Mouse (Mus musculus) 416B (cell line): Measurements from ENCODE around the gene Tmem115.
A peak's percentile ranks its signal among the peaks of the same experiment; 100 is the strongest.

Source experiments
- DNase-seq: peaks from one replicate; pipeline ENCODE4 v3.0.0; 2011; ENCODE audit warnings: low read depth

Gene Tmem115

DNA sequence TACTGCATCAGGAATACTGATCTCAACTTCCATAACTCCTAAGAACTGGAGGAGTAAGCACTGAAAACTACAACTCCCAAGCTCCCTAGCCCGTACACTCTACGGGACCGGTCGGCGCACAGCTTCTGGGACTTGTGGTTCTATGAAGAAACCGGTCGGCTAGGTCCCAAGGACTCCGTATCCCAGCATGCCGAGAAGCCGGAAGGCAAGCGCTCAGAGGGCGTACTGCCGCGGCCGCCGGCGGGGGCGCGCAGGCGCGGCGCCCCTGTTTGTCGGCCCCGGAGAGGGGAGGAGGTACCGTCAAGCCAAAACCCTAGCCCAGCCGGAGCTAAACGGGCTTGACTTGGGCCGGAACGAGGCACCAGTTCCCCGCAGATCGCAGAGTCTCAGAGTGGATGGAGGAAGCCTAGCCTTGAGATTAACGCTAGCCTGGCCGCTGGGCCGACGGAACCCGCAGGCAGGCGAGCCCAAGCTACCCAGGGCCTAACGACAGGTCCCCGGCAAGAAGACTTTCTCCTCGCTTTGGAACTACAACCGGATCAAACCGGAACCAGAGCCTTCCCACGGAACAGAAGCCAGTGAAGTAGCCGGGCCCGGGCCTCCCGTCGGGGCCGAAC lies at the start of gene Tmem115:
Gene Tmem115 (plus strand): TSS at position 155 of the 617 bp plus-strand sequence.
- peak; percentile 97 for DNase-seq

DNA sequence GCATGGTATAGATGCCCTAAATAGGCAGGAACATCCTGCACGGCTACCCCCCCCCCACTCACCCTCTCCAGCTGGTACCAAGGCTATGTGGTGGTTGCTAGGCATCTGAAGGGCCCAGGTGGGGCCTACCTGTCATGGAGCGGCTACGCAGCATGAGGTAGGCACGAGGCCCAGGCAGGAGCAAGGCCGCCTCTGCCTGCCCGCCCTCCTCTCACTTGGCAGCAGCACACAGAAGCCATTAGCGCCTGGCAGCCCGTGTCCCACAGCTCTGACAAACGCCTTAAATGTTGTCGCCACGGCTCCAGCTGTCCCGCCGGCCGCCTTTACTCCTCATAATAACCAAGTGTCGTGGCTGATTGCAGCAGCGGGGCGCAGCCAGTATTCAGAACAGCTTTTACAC lies 49.4 kb upstream of the Tmem115 start:
- DNase-seq = no peak

DNA sequence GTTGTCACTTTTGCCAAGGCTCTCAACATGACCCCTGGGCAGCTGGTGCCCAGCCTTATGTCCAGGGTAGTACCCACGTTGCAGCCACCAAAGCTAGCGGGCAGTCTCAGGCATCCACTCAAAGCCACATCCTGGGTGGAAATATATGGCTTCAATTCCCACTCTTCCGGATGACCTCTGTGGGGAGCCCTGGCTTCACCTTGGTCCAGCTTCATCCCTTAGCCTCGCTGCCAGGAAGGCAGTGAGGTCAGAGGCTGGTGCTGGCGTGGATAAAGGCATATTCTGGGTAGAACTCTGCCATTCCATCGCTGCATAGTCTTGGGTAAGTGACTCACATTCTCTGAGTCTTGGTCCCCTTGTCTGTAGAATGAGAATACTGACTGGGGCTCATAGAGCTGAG lies 49.0 kb upstream of the Tmem115 start:
- DNase-seq = no peak

DNA sequence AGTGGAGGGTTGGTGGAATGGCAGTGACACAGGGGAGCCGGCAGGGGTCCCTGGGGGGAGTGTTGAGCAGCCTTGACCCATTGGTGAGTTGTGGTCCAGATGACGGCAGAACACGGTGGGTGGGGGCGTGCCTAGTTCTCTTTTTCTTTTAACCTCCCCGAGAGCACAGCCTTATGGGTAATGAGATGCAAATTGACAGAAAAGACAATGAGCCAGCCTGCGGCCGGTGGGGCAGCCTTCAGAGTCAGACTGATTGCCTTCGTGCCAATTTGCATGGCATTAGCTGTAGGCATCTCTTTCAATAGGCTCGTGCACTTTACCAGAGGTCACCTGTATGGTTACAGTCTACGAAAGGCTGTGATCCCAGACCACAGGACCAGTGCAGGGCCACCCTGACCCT lies 47.7 kb upstream of the Tmem115 start:
- DNase-seq = no peak

DNA sequence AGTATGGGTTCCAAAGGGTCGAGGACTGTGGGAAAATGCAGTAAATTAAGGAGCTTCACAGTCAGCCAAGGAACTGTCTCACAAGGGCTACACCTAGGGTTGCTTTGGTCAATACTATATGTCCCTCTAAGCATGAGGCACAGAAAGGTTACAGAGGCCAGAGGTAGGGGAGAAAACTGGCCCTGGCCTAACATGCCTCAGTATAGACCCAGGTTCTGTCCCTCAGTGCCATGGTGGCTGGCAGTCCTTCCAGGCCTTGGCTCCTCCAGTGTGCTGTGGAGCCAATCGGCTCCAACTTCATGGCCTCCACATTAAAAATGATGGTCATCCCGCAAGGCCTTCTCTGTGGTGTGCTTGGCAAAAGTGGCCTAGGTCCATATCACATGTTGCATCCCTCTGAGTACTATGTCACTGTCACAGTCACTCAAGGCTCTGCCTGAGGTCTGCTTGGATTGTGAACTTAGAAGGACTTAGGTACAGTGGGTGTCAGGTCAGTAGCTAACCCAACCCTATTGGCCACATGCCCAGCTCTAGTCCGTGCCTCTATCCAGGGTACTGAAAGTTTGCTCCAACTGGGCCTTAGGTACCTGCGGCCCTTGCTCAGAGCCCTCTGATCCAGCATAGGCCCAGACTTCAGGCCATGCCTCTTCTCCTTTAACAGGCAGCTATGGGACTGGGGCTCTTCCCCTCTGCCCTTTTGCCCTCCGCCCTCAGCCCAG lies 47.1 kb upstream of the Tmem115 start:
- DNase-seq = peak; percentile 53

DNA sequence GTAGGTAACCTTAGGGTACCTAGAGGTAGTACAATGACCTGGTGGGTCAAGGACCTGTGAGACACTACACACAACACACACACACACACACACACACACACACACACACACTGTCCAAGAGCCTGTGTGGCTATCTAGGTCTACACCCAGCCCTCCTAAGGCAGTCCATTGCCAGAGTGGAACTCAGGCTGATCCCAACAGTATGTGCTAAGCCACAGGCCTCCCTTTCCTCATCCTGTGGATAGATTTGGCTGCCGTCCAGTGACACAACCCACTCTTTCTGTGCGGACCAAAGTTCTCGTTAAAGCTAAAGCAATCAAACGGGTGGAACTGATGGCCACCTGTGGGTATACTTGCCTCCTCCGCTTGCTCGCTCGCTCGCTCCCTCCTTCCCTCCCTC lies 43.6 kb upstream of the Tmem115 start:
- DNase-seq = peak; percentile 9

DNA sequence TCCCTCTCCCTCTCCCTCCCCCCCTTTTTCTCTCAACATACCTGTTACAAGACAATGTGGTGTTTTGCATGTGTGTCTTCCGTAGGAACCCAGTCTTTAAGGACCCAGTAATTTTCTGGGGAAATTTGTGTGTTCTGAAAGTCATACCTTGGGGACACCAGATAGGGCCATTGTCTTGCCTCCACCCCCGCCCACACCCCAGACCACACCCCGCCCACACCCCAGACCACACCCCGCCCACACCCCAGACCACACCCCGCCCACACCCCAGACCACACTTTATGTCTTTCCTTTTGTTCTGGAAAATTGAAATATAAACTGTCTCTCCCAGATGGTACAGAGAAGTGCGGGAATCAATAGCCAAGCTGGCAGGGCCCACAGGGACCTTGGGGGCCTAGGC lies 43.1 kb upstream of the Tmem115 start:
- no peak for DNase-seq

DNA sequence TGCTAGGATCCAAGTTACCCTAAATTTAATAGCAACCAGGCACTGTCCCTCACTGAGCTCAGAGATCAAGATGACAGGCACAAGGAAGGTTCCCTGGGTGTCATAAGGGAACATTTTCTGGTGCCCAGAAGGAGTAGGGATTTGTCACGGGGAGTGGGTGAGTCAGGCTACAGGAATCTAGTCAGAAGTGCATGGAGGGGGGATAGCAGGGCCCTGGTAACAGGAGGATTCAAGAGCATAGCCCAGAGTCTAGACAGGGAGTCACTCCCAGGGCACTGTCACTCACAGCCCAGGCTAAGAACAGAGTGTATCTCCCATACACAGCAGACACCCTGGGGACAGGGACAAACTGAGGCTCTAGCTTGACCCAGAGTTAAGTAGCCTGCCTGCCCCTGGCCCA lies 40.2 kb upstream of the Tmem115 start:
- no peak for DNase-seq

DNA sequence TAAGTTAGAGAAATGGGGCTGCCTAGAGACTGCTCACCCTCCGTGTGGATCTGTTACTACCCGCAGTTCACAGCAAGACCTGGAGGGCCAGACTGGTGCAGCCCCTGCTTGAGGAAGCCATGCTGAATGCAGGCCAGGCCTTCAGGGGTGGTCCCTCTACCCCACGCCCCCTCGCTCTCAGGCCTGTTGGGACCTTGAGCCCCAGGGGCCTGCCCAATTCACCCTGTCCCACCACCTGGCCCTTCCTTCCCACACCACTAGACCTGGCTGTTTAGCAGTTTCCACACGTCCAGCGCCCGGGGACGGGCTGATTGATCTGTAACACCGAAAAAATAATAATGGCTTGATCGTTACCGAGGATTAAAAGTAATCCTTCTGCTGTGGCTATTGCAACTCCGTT lies 39.5 kb upstream of the Tmem115 start:
- no peak for DNase-seq

DNA sequence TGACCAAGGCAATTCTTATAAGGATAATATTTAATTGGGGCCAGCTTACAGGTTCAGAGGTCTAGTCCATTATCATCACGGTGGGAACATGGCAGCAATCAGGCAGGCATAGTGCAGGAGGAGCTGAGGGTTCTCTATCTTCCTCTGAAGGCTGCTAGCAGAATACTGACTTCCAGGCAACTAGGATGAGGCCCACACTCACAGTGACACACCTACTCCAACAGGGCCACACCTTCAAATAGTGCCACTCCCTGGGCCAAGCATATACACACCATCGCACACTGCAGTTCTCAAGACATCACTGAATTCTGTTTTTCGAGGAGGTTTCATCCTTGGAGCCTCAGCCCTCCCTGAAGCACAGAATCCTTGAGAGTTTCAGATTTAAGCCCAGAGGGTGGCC lies 37.4 kb upstream of the Tmem115 start:
- no peak for DNase-seq

DNA sequence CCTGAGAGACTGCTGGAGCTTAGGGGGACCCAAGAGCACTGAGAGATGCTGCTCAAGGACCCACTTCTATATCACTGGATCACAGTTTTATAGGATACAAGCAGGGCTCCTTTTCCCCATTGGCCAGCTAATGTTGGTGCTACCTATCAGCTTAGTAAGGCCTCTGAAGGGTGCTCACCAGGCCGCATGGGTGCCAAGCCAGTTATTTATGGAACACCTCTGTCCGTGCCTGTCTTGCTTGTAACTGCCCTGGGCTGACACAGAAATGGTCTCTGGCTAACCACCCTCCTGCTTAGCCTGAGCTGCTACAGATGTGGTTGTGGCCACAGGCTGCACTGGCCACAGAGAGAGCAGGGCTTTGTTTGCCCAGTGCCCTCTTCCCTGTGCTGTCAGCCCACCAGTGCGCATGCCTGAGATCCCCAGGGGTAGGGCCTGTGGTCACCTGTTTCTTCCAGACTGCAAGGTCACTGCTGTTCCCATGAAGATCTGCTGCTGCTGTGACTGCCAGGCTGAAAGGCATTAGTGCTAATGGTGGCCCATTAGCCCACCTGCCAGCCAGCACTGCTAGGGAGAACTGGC lies 32.9 kb upstream of the Tmem115 start:
- peak; percentile 21 for DNase-seq

DNA sequence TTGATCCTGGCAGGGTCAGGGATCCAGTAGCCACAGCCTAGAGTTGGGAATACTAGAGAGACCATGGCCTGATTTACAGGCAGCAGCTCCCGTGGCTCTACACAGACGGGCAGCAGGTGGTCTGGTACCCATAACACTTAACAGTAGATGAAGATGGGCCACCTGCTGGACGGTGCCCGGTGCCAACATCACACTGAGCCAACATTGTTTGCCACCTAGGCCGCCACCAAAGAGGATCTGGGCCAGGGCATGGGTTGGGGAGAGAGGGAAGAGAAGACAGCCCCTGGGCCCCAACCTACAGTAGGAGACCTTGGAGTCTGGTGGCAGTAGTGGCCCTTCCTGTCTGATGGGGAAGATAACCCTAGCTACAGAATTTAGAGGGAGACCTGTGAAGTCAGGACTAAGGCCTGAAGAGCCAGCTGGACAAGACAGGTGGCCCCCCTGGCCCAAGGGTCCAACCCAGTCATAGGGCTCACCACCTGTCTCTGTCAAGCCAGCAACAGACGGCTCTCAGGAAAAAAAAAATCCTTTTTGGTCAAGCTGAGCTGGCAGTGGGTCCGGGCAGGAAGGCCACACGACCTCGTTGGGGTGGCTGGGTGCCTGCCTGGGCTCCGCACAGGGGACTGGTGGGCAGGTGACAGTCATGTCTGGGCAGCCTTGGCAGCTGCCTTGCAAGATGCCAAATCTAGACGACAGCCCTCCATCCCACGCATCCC lies 31.5 kb upstream of the Tmem115 start:
- no peak for DNase-seq

DNA sequence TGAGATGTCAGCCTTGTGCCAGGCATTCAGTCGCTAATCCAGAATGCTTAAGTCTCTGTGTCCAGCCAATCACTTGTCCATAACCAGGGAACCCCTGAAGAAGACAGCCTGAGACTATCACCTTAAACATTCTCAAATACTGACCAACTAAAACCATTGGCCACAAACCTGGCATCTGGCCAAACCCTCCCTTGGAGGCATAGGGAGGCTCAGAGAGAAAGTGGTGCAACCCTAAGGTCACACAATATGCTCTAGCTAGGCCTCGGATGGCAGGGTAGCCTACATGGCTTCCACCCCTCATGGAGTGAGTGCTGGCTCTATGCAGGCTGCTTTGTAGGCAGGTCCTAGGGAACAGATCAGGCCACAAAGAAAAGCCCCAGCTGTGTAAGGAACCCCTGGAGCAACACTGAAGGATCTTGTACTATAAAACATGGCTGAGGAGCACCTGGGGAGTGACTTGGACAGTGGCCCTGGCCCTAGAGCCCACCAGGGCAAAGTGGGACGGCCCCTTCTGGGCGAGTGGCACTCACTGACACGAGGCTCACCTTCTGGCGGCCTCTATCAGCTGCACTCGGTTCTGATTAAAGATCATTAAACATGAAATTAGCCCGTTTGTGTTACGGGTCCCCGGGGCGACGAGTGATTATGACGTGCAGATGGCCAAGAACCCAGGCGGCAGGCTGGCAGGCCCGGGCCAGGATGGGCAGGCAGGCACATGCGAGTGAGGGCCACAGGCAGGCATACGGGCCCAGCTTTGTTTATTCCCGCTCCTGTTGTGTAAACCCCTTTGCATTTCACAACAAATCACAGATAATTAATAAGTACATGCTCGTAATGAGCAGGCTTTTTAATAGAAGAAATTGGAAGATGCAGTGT lies 28.8 kb upstream of the Tmem115 start:
- DNase-seq = peak; percentile 48

DNA sequence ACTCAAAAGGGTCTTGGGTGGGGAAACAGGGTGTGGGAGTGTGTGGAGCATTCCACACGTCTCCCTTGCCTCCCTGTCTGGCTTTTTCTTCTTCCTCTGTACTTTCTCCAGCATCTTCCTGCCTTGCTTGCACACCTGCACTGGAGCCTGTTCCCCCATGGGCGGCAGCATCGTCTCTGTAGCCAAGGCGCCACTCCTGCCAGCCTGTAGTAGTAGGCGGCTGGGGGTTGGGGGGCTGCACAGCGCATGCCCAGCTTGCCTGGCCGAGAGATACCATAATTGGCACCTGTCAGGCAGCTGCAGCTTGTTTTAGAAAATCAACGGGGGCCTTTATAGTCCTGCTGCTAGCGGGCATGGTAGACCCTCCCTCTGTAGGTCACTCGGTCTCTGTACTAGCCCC lies 25.5 kb upstream of the Tmem115 start:
- DNase-seq = no peak

DNA sequence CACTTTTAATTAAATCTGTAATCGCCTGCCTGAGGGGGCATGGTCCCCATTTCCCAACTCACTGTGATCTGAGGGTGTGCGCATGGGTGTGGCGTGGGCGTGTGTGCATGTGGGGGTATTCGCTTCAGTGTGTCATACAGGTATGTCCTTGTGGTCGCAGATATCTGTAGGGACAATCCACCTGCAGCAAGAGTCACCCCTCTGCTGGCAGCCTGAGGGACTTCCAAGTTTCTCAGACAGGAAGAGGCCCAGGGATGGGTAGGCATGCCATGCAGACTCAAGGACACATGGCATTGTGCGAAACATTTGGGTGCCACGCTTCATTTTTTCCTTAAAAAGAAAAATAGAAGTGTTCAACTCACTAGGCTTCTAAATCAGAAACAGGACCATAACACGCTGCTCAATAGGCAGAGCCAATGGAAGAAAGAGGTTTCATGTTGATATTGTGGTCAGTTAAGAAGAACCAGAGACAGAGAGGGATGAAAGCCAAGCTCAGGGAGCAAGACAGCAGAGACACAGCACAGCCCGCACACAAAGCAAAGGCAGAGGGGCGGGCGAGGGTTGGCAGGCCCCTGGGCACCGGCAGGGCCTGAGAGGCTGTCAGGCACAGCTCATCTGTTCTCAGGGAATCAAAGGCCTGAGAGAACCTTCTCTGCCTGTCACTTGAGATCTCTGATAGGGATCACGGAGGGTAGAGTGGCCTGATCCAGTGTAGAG lies 23.2 kb upstream of the Tmem115 start:
- no peak for DNase-seq

DNA sequence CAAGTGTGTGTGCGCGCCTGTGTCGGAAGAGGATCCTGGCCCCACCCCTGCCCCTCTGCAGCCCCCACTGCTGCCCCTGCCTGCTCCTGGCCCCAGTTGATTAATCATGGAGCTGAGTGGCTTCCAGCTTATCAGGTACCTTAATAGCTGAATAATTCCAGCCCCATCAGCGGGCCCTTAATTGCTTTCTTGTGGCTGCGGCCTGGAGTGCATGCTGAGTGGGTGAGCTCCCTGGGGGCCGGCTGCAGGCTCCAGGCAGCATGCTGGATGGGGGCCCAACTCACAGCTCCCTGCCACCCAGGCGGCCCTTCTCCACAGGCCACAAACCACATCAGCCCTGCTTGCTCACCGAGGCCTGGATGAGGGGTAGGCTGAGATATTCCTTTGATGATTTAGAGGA lies 22.3 kb upstream of the Tmem115 start:
- DNase-seq = no peak

DNA sequence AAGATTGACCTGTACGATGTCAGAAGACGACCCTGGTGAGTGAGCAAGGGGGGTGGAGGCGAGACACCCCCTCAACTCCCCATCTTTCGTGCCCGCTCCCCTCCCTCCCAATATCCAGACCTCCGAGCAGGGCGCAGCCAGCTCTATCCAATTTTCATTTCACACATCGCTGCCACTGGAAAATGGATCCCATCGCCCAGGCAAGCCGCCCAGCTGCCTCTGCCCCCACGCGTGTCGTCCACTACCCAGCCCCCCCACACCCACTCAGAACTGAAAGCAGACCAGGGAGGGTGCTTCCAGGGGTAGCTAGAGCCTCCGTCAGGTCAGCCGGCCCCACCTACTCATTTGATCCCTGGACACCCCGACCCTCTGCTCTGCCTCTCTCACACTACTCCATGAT lies 21.4 kb upstream of the Tmem115 start:
- DNase-seq = no peak

DNA sequence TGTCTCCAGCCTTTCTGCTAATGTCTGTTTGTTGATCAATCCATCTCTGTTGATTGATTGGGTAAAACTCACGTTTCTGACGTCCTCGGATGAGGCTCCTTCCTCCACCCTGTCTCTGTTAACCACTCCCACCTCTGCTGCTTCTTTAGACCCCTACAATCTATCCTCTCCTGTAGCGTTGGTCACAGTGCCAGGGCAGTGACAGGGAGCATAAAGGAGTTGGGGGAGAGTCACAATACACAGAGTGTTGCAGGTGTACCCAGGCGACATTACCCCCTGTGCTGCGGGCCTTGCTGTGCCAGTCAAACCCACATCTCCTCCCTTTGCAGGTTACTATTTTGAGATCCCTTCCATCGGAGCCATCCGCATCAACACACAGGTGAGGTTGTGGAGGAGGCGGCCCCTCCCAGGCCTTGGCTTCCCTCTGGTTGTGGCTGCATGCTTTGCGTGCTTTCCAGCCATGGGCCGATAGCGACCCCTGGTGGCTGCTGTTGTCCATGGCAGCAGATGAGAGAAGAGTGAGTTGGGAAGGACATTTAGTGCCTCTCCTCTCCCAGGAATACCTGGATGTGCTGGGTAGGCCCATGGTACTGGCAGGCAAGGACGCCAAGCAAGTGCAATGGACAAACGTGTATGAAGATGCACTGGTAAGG lies 19.3 kb upstream of the Tmem115 start:
- peak; percentile 62 for DNase-seq

DNA sequence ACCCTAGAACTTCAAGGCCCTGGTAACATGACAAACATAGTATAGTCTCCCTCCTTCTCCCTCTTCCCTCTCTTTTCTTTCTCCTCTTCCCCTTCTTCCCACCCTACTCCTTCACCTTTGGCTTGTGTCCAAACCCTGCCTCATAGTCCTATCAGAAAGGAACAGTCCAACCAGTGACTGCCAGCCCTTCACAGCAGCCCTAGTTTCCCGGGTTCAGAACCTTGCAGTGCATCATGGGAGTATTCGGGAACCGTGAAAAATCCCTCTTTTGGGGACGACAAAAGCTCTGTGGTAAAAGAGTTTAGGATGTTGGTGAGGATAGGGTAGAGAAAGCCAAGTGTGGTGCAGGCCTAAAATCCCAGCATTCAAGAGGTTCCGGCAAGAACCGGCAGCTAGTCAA lies 13.4 kb upstream of the Tmem115 start:
- DNase-seq = no peak

DNA sequence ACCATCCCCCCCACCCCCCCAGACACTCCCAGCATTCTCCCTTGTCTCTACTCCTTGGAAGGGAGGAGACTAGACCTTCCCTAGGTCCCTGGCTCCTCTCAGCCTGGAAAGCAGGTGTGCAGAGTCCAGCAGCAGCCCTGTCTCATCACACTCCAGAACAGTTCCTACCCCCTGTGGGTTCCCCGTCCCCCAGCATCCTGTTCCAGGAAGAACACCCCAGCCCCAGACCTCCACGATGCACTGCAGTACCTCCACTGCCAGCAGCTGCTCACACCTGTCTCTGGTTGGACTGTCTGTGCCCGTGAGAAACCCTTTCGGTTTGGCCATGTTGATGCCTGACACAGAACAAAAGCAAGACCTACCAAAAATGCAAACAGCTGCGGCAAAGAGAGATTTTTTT lies 12.6 kb upstream of the Tmem115 start:
- DNase-seq = no peak
